Mouse (Mus musculus): Measurements from ENCODE around the gene Paqr3.

GRCm38 (mm10) chr5:97062041-97062440 lies 49.4 kb downstream of the Paqr3 start:
- TF ChIP-seq CTCF (IDR thresholded peaks at IDR 0.05; ENCODE audit: low read depth) (no peak), EP300 (IDR thresholded peaks at IDR 0.05; ENCODE audit: low read depth) (no peak)

Measured in heart, postnatal 0 days (tissue).